Mouse (Mus musculus): ENCODE measurements around the gene Lrrc3c. TPM values are rescaled to one million over a fixed set of nuclear protein-coding genes. Genes with fewer than 3 reads are reported as not detected.
A peak's percentile ranks its signal among the peaks of the same experiment; 100 is the strongest.
"Not testable (repeated sequence)": the region's sequence is repeated elsewhere in the genome, so short reads cannot be mapped to it uniquely, and the experiment has no call there.

Lrrc3c gene
- total RNA-seq, 2 experiments from 2014 or later, result not detected

GRCm38 (mm10) chr11:98620791-98621190 lies 22.7 kb downstream of the Lrrc3c start:
- intact Hi-C loops (cut with DNase I), result no loop called here
- no peak for DNase-seq (ENCODE audit: extremely low spot score in 1 of 2, low spot score in 2 of 2)

- DNase-seq (ENCODE audit: extremely low spot score in 1 of 2, low spot score in 2 of 2); intact Hi-C loops (cut with DNase I): not testable (repeated sequence)
Observed at GRCm38 (mm10) chr11:98623981-98624380, 25.9 kb downstream of the Lrrc3c start.

- DNase-seq (ENCODE audit: extremely low spot score in 1 of 2, low spot score in 2 of 2); intact Hi-C loops (cut with DNase I): not testable (repeated sequence)
Observed at GRCm38 (mm10) chr11:98624381-98624780, 26.3 kb downstream of the Lrrc3c start.

GRCm38 (mm10) chr11:98625611-98626410 lies 27.7 kb downstream of the Lrrc3c start, which contains the start of the genes Gm12355 and Gsdma3:
Gene Gm12355 (minus strand): TSS chr11:98625661.
Gene Gsdma3 (plus strand): TSS chr11:98626360.
- DNase-seq (ENCODE audit: extremely low spot score in 1 of 2, low spot score in 2 of 2), result no peak
- intact Hi-C loops (cut with DNase I), result no loop called here

- DNase-seq (ENCODE audit: extremely low spot score in 1 of 2, low spot score in 2 of 2), result no peak
- intact Hi-C loops (cut with DNase I), result no loop called here
Observed at GRCm38 (mm10) chr11:98628706-98629105, 30.6 kb downstream of the Lrrc3c start.

- intact Hi-C loops (cut with DNase I), result no loop called here
- DNase-seq (ENCODE audit: extremely low spot score in 1 of 2, low spot score in 2 of 2), result no peak
Observed at GRCm38 (mm10) chr11:98630646-98631045, 32.6 kb downstream of the Lrrc3c start.

- intact Hi-C loops (cut with DNase I), result not testable (repeated sequence)
- DNase-seq (ENCODE audit: extremely low spot score in 1 of 2, low spot score in 2 of 2), result peak in 1 of 2 experiments; percentile 31
Observed at GRCm38 (mm10) chr11:98635312-98635970, 37.4 kb downstream of the Lrrc3c start.

GRCm38 (mm10) chr11:98637501-98637900 lies 39.4 kb downstream of the Lrrc3c start:
- intact Hi-C loops (cut with DNase I), result no loop called here
- DNase-seq (ENCODE audit: extremely low spot score in 1 of 2, low spot score in 2 of 2), result no peak

GRCm38 (mm10) chr11:98640091-98640490 lies 42.0 kb downstream of the Lrrc3c start:
- intact Hi-C loops (cut with DNase I), result no loop called here
- no peak for DNase-seq (ENCODE audit: extremely low spot score in 1 of 2, low spot score in 2 of 2)

GRCm38 (mm10) chr11:98644757-98645156 lies 46.7 kb downstream of the Lrrc3c start:
- DNase-seq (ENCODE audit: extremely low spot score in 1 of 2, low spot score in 2 of 2), result no peak

GRCm38 (mm10) chr11:98645946-98646345 lies 47.9 kb downstream of the Lrrc3c start:
- DNase-seq (ENCODE audit: extremely low spot score in 1 of 2, low spot score in 2 of 2), result no peak
- intact Hi-C loops (cut with DNase I), result no loop called here

More at GRCm38 (mm10) chr11:98644757-98645156, 46.7 kb downstream of the Lrrc3c start:
- intact Hi-C loops (cut with DNase I), result no loop called here

- DNase-seq (ENCODE audit: extremely low spot score in 1 of 2, low spot score in 2 of 2), result no peak
- intact Hi-C loops (cut with DNase I), result no loop called here
Observed at GRCm38 (mm10) chr11:98646459-98646858, 48.4 kb downstream of the Lrrc3c start, which contains the start of gene Gsdma2. Gene Gsdma2 (plus strand): TSS chr11:98646759.

Other genes starting within 250 kb of the Lrrc3c start
- gene Ppp1r1b, start 249.9 kb upstream of the Lrrc3c start, total RNA-seq (2021), result 100 to 1,000 TPM in 1 of 2 experiments, 10 to 100 TPM in 1; 59.5 to 126 TPM
- 10 to 100 TPM; 19.8 to 20.2 TPM for gene Stard3, start 239.9 kb upstream of the Lrrc3c start, total RNA-seq (2021)
- gene Tcap, start 214.5 kb upstream of the Lrrc3c start, total RNA-seq (2021), result 1 to 10 TPM; 5.4 to 6.9 TPM
- gene Pnmt, start 211.8 kb upstream of the Lrrc3c start, total RNA-seq (2021), result 1 to 10 TPM in 1 of 2 experiments, under 1 TPM in 1; 0.61 to 1.1 TPM
- 10 to 100 TPM in 1 of 2 experiments, 1 to 10 TPM in 1; 8.6 to 10.1 TPM for gene Pgap3, start 197.8 kb upstream of the Lrrc3c start, total RNA-seq (2021)
- gene Erbb2, start 185.8 kb upstream of the Lrrc3c start, total RNA-seq (2021), result 1 to 10 TPM; 2.4 TPM
- gene Mien1, start 159.3 kb upstream of the Lrrc3c start, total RNA-seq (2021), result 100 to 1,000 TPM; 104 to 117 TPM
- gene Grb7, start 151.9 kb upstream of the Lrrc3c start, total RNA-seq (2021), result 1 to 10 TPM; 2.1 to 2.6 TPM
- gene Ikzf3, start 52.3 kb upstream of the Lrrc3c start, total RNA-seq (2021), result under 1 TPM; 0.34 TPM
- not detected for gene Zpbp2, start 47.2 kb upstream of the Lrrc3c start, total RNA-seq (2021)
- gene Ormdl3, start 10.9 kb upstream of the Lrrc3c start, total RNA-seq (2021), result 10 to 100 TPM; 44.1 to 49.6 TPM
- gene Gm12355, start 27.4 kb downstream of the Lrrc3c start, total RNA-seq (2021), result 10 to 100 TPM; 12.6 to 16.8 TPM
- gene Gsdma3, start 28.1 kb downstream of the Lrrc3c start, total RNA-seq (2021), result under 1 TPM; 0.30 to 0.36 TPM
- not detected for gene Gsdma2, start 48.5 kb downstream of the Lrrc3c start, total RNA-seq (2021)
- under 1 TPM; 0.13 to 0.16 TPM for gene Gsdma, start 66.1 kb downstream of the Lrrc3c start, total RNA-seq (2021)
- 100 to 1,000 TPM; 136 to 138 TPM for gene Psmd3, start 84.3 kb downstream of the Lrrc3c start, total RNA-seq (2021)
- not detected for gene Csf3, start 103.0 kb downstream of the Lrrc3c start, total RNA-seq (2021)
- gene Med24, start 131.1 kb downstream of the Lrrc3c start, total RNA-seq (2021), result 100 to 1,000 TPM in 1 of 2 experiments, 10 to 100 TPM in 1; 91.7 to 102 TPM
- 1,000 to 10,000 TPM; 1,115 to 1,123 TPM for gene Thra, start 142.3 kb downstream of the Lrrc3c start, total RNA-seq (2021)
- 10 to 100 TPM; 63.3 to 70.5 TPM for gene Nr1d1, start 177.0 kb downstream of the Lrrc3c start, total RNA-seq (2021)
- 100 to 1,000 TPM; 162 to 177 TPM for gene Msl1, start 197.2 kb downstream of the Lrrc3c start, total RNA-seq (2021)
- gene Casc3, start 206.6 kb downstream of the Lrrc3c start, total RNA-seq (2021), result 10 to 100 TPM; 52.3 to 55.8 TPM
- gene Rapgefl1, start 238.5 kb downstream of the Lrrc3c start, total RNA-seq (2021), result 100 to 1,000 TPM; 121 to 122 TPM